Mouse (Mus musculus): ENCODE results near the gene Med12. TPM values are rescaled to one million over a fixed set of nuclear protein-coding genes. Genes with fewer than 3 reads are reported as not detected.
"Not testable (repeated sequence)": the region's sequence is repeated elsewhere in the genome, so short reads cannot be mapped to it uniquely, and the experiment has no call there.

Gene Med12
- polyA plus RNA-seq, 1 experiment from 2014 or later: 10.1 TPM

DNA sequence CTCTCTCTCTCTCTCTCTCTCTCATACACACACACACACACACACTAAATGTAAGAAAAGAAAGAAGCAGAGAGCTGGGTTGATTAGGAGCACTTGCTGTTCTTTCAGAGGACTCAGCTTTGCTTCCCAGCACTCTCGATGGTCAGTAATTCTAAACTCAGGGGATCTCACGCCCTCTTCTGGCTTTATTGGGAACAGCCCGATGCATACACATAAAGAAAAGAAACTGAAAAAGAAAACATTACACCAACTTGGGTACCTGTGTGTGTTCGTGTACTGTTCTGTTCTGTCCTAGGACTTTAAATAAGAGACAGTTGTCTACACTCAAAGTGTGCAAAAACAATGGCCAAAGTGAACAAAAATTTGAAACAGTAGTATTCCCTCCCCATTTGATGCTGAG lies 64.8 kb downstream of the Med12 start:
- TF ChIP-seq EP300 (optimal IDR thresholded peaks at IDR 0.05) (no peak), CTCF (IDR thresholded peaks at IDR 0.05; ENCODE audit: low read depth) (peak; percentile 27; the same call in 1 of the 2 replicates)
- H3K27me3 ChIP-seq (ENCODE audit: control insufficient read depth, insufficient read depth, low read length): no peaks in the 10 kb centered on the region
- no peak overlapping the region for H3K4me2 ChIP-seq (replicated peaks; ENCODE audit: low read depth)
- no peaks in the 10 kb centered on the region for H3K4me1 ChIP-seq (replicated peaks; ENCODE audit: control insufficient read depth, insufficient read depth)
- H3K9me3 ChIP-seq (ENCODE audit: control insufficient read depth, low read length): no peaks in the 10 kb centered on the region
- no peak overlapping the region for H3K27ac ChIP-seq (replicated peaks)
- DNase-seq (ENCODE audit: low spot score): no peak
- H3K4me3 ChIP-seq (ENCODE audit: low read depth, low read length): no peak overlapping the region
- H3K36me3 ChIP-seq (ENCODE audit: control insufficient read depth, insufficient read depth, low read length): no peaks in the 10 kb centered on the region
- ATAC-seq (ENCODE audit: low FRiP score, low TSS enrichment): no peak
- WGBS: 50% methylated on average over 4 of the region's 4 CpGs
- no peak overlapping the region for H3K9ac ChIP-seq (ENCODE audit: low read length)

DNA sequence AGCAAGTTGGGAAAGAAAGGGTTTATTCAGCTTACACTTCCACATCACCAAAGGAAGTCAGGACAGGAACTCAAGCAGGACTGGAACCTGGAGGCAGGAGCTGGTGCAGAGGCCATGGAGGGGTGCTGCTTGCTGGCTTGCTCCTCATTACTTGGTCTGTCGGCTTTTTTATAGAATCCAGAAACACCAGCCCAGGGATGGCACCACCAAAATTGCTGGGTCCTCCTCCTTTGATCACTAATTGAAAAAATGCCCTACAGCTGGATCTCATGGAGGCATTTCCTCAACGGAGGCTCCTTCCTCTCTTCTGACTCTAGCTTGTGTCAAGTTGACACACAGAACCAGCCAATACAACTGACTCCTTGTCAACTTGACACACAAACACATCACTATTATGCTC lies 69.0 kb downstream of the Med12 start:
- not testable (repeated sequence) for H3K4me3 ChIP-seq (ENCODE audit: low read depth, low read length); H3K9me3 ChIP-seq (ENCODE audit: control insufficient read depth, low read length); H3K27ac ChIP-seq (replicated peaks); H3K4me1 ChIP-seq (replicated peaks; ENCODE audit: control insufficient read depth, insufficient read depth); DNase-seq (ENCODE audit: low spot score); H3K9ac ChIP-seq (ENCODE audit: low read length); H3K36me3 ChIP-seq (ENCODE audit: control insufficient read depth, insufficient read depth, low read length); H3K4me2 ChIP-seq (replicated peaks; ENCODE audit: low read depth); ATAC-seq (ENCODE audit: low FRiP score, low TSS enrichment); H3K27me3 ChIP-seq (ENCODE audit: control insufficient read depth, insufficient read depth, low read length)
- 75% methylated on average over 2 of the region's 2 CpGs for WGBS

DNA sequence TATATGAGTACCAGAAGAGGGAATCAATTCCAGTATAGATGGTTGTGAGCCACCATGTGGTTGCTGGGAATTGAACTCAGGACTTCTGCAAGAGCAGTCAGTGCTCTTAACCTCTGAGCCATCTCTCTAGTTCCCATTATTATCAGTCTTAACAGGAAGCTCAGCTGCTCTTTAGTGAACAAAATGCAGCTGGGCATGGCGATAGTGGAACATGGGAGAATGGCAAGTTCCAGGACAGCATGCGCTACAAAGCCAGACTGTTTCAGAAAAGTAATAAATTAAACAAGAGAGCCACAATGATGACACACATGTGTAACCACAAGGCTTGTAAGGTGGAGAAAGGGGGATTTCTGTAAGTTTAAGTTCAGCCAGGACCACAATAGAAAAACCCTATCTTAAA lies 71.6 kb downstream of the Med12 start:
- 91% methylated on average over 2 of the region's 2 CpGs for WGBS
- Histone ChIP-seq H3K4me1 (replicated peaks; ENCODE audit: control insufficient read depth, insufficient read depth) (no peaks in the 10 kb centered on the region), H3K4me2 (replicated peaks; ENCODE audit: low read depth) (no peak overlapping the region), H3K36me3 (ENCODE audit: control insufficient read depth, insufficient read depth, low read length) (no peaks in the 10 kb centered on the region), H3K27ac (replicated peaks) (no peak overlapping the region), H3K9ac (ENCODE audit: low read length) (no peak overlapping the region), H3K27me3 (ENCODE audit: control insufficient read depth, insufficient read depth, low read length) (no peaks in the 10 kb centered on the region), H3K9me3 (ENCODE audit: control insufficient read depth, low read length) (no peaks in the 10 kb centered on the region), H3K4me3 (ENCODE audit: low read depth, low read length) (no peak overlapping the region)
- ATAC-seq (ENCODE audit: low FRiP score, low TSS enrichment) (no peak), DNase-seq (ENCODE audit: low spot score) (no peak)
- TF ChIP-seq EP300 (optimal IDR thresholded peaks at IDR 0.05) (no peak), CTCF (IDR thresholded peaks at IDR 0.05; ENCODE audit: low read depth) (no peak)

DNA sequence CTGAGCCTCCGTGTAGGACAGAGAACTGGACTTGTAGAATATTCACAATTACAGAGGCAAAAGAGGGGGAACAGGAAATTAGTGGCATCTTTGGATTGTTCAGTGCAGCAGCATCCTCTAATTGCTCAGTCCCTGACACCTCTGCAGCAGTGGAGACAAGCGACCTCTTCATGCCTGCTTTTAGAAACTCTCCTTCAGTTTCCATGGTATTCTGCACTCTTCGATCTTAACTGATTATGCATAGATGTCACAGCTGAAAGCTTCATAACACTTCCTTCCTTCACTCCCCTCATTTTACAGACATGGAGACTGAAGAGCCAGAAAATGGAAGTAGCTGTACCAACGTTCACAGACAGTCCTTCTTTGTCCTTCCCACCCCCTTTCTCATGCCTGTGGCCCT lies 72.6 kb downstream of the Med12 start:
- TF ChIP-seq EP300 (optimal IDR thresholded peaks at IDR 0.05) (no peak), CTCF (IDR thresholded peaks at IDR 0.05; ENCODE audit: low read depth) (no peak)
- H3K27ac ChIP-seq (replicated peaks): no peak overlapping the region
- H3K27me3 ChIP-seq (ENCODE audit: control insufficient read depth, insufficient read depth, low read length): no peaks in the 10 kb centered on the region
- H3K4me2 ChIP-seq (replicated peaks; ENCODE audit: low read depth): no peak overlapping the region
- no peaks in the 10 kb centered on the region for H3K4me1 ChIP-seq (replicated peaks; ENCODE audit: control insufficient read depth, insufficient read depth)
- 55% methylated on average over 4 of the region's 4 CpGs for WGBS
- ATAC-seq (ENCODE audit: low FRiP score, low TSS enrichment): no peak
- no peak for DNase-seq (ENCODE audit: low spot score)
- H3K36me3 ChIP-seq (ENCODE audit: control insufficient read depth, insufficient read depth, low read length): no peaks in the 10 kb centered on the region
- H3K9me3 ChIP-seq (ENCODE audit: control insufficient read depth, low read length): no peaks in the 10 kb centered on the region
- no peak overlapping the region for H3K9ac ChIP-seq (ENCODE audit: low read length)
- no peak overlapping the region for H3K4me3 ChIP-seq (ENCODE audit: low read depth, low read length)

Other genes with a start within 250 kb of the Med12 start
- 0.08 TPM in 2 replicates for gene Tex11, start 214.4 kb upstream of the Med12 start, polyA plus RNA-seq (2015; fragmentation: Nextera tagmentation; extraction: Ambion mirVana)
- gene Slc7a3, start 188.0 kb upstream of the Med12 start, polyA plus RNA-seq (2015; fragmentation: Nextera tagmentation; extraction: Ambion mirVana): 1.8 and 2.1 TPM in 2 replicates
- gene Snx12, start 51.5 kb upstream of the Med12 start, polyA plus RNA-seq (2015; fragmentation: Nextera tagmentation; extraction: Ambion mirVana): 35.7 and 40.0 TPM in 2 replicates
- gene Foxo4, start 19.5 kb upstream of the Med12 start, polyA plus RNA-seq (2015; fragmentation: Nextera tagmentation; extraction: Ambion mirVana): 0.91 and 0.97 TPM in 2 replicates
- gene Gm614, start 10.0 kb upstream of the Med12 start, polyA plus RNA-seq (2015; fragmentation: Nextera tagmentation; extraction: Ambion mirVana): not detected in 2 replicates
- 3.3 and 3.8 TPM in 2 replicates for gene Il2rg, start 5.8 kb upstream of the Med12 start, polyA plus RNA-seq (2015; fragmentation: Nextera tagmentation; extraction: Ambion mirVana)
- gene Gm20489, start 5.0 kb upstream of the Med12 start, polyA plus RNA-seq (2015; fragmentation: Nextera tagmentation; extraction: Ambion mirVana): not detected in 2 replicates
- 1.7 TPM in 2 replicates for gene Nlgn3, start 25.1 kb downstream of the Med12 start, polyA plus RNA-seq (2015; fragmentation: Nextera tagmentation; extraction: Ambion mirVana)
- 49.0 and 52.2 TPM in 2 replicates for gene Gjb1, start 102.3 kb downstream of the Med12 start, polyA plus RNA-seq (2015; fragmentation: Nextera tagmentation; extraction: Ambion mirVana)
- gene Zmym3, start 146.8 kb downstream of the Med12 start, polyA plus RNA-seq (2015; fragmentation: Nextera tagmentation; extraction: Ambion mirVana): 12.2 and 13.2 TPM in 2 replicates
- 107 and 119 TPM in 2 replicates for gene Nono, start 155.3 kb downstream of the Med12 start, polyA plus RNA-seq (2015; fragmentation: Nextera tagmentation; extraction: Ambion mirVana)
- 1.2 and 1.8 TPM in 2 replicates for gene Itgb1bp2, start 175.1 kb downstream of the Med12 start, polyA plus RNA-seq (2015; fragmentation: Nextera tagmentation; extraction: Ambion mirVana)